Mouse (Mus musculus) neural tube, embryonic 10.5 days (tissue): ENCODE results near the gene Coq9.
"Not testable (repeated sequence)": the region's sequence is repeated elsewhere in the genome, so short reads cannot be mapped to it uniquely, and the experiment has no call there.

ENCODE experiments used
- DNase-seq: peaks from one replicate; pipeline ENCODE4 v3.0.0-alpha.2; 2017; ENCODE audit warnings: low spot score; ENCODE audit errors: extremely low spot score

Gene Coq9

DNA sequence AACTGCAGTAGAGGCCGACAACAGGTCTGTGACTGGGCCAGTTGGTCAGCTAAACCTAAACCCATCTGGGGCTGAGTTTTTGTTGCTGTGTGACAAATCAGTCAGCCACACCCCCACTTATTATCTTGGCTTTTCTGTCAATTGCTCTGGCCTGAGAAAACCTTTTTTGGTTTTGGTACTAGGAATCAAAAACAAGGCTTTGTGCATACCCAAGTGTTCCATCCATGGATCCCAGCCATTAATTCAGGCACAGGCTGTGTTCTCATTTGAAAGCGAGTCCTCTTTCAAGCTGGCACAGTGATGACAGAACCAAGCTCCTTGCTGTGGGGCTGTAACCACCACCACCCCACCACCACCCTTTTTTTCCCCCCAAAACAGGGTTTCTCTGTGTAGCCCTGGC, 16.7 kb upstream of the Coq9 start:
- no peak for DNase-seq

DNA sequence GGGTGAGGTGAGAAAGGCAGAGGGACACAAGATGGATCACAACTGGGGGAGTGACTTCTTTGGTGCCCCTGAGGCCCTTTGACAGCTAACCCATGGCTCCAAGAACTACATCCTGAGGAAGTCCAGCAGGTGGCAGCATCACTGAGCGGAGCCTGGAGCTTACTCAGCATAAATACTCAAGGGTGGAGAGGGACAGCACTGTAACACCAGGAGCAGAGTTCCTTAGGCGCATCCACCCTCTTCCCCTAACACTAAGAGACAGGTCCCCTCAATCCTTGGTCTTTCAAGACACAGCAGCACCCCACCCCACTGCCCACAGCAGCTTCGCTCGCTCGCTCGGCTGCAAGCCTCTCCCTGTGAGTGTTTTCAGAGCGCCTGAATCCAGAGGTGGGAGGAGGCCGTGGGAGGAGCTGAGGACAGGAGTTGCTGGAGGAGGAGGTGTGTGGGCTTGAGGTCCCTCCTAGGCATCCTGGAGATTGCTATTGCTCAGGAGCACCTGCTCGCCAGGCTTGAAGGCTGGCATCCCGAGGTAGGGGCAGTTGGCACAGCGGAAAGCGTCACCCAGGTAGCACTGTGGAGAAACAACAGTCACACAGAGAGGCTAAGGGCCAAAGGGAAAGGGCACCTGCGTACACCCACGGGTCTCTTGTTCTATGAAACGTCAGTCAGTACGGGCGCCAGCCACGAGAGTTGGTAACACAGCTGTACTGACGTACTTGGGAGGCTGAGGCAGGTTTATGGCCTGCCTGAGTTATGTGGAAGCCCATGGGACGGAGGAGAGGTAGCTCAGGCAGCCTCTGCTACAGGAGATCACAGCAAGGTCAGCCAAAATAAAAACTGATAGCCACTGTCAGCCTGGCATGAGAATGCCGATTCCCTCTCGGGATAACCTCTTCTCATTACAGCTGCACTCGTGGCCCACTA, 15.2 kb upstream of the Coq9 start:
- peak; percentile 55 for DNase-seq

DNA sequence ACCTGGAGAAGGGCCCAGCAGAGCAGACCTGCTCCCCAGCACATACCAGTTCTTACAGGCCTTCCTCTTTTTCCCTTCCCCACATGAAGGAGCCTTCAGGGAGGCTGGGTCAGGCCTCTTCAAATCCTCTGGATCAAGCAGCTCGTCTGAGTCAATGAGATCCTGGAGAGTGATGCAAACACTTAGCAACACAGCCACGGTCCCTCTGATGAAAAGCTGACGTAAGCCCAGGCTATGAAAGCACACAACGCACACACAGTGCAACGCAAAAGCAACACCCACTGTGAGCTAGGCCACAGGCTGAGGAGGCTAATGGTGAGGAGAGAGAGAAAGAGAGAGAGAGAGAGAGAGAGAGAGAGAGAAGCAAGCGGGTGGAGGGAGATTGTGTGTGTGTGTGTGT, 13.0 kb upstream of the Coq9 start:
- DNase-seq, result no peak

DNA sequence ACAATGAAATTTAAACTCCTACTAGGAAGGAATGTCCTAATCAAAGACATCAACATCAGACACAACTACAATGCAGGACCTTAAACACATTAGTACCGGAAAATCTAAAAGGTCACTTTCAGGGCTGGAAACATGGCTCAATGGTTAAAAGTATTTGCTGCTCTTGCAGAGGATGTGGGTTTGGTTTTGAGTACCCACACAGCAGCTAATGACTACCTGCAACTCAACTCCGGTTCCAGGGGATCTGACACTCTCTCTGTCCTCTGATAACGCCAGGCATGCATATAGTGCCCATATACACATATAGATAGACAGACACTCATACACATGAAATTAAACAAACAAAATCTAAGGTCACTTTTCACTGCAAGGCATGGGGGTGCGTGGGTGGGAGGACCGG, 11.9 kb upstream of the Coq9 start:
- no peak for DNase-seq

DNA sequence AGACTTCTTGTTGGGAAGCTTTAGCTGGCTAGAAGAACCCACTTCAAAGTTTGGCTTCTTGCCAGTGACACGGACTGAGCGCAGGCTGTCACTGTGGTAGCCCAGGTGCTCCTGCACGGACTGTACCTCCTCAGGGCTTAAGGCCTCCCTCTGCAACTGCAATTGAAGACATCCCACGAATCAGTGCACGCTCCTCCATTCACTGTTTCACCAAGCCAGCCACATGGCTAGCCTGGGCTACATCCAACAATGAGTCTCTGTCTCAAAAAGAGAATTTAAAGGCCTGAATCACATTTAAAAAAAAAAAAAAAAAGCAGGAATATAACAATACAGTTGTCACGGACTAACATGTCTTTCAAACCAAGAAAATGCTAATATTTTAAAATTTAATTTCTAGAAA, 9.8 kb upstream of the Coq9 start:
- DNase-seq, result no peak

DNA sequence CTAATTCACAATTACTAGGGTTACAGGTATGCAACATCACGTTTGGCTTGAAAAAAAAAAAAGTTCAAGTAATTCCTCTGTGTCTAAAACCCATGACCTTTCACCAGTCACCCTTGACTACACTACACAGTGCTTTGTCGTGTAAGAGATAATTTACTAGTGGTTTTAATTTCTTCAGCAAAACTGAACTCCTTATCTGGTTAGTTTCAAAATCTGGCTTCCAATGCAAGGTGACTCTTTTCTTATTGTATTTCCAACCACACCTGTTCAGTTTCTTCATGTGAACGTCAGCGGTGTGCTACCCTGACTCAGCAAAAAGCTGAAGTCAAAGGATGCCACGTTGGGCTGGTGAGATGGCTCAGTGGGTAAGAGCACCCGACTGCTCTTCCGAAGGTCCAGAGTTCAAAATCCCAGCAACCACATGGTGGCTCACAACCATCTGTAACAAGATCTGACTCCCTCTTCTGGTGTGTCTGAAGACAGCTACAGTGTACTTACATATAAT, 4.2 kb upstream of the Coq9 start:
- DNase-seq, result not testable (repeated sequence)

DNA sequence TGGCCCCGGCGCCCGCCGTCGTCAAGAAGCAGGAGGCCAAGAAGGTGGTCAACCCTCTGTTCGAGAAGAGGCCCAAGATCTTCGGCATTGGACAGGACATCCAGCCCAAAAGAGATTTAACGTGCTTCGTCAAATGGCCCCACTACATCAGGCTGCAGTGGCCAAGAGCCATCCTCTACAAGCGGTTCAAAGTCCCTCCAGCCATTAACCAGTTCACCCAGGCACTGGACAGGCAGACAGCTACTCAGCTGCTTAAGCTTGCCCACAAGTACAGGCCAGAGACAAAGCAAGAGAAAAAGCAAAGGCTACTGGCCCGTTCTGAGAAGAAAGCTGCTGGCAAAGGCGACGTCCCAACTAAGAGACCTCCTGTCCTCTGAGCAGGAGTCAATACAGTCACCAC, 2.4 kb upstream of the Coq9 start:
- DNase-seq, result not testable (repeated sequence)

DNA sequence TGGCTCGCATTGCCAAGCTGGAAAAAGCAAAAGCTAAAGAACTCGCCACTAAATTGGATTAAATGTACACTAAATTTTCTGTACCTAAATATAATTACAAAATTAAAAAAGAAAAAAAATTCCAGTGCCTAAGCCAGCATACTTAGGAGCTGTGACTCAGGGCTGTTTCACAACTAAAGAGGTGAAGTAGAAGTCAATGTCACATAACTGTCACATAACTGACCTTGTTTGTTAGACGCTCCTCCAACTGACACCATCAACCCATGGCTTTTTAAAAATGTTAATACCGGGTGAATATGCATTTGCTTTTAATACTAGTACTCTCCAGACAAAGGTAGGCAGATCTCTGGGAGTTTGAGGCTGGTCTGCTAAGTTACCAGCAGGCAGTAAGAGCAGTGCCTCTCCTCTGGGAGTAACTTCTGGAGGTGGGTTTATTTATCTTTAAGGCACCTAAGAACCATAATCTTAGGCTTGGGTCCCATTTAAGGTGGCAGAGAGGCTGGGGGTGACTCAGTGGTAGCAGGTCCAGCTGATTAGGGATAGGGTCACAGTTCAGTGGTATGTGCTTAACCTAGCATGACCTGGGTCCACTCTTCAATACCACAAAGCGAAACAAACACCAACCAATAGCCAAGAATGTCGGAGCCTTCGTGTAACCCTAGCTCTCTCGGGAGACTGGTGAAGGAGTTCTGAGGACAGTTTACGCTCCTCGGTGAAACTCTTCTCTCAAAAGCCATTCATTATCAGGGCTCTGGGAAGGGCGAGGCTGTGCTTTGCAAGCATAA, 1.5 kb upstream of the Coq9 start:
- DNase-seq, result no peak

DNA sequence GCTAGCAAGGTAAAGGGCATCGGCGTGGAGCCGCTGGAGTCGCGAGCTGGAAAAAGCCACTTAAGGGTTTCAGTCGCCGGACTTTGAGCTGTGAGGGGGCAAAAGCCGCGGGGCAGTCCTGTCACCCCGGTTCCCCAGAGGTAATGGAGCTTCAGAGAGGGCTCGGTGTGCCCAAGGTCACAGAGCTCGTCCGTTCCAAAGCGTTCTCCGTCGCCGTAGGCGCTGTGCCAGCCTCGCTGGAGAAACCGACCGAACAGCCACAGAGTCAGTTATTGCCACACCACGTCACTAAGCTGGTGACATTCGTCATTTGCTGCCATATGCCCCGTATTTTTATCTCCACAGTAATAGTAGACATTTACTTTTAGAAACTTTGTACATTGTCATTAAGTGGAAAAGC, 479 bp downstream of the Coq9 start:
- no peak for DNase-seq

DNA sequence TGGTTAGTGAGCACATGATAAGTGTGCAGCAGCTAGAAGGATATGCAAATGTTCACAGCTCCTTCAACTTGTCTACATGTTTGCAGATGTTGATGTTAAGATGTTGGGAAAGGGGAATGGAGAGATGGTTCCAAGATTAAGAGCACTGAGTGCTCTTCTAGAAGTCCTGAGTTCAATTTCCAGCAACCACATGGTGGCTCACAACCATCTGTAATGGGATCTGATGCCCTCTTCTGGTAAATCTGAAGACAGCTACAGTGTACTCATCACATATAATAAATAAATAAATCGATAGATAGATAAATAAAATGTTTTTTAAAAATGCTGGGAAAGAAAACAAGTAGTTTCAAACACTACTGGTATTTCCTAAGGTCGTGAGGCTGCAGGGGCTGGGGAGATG, 3.1 kb downstream of the Coq9 start:
- no peak for DNase-seq

DNA sequence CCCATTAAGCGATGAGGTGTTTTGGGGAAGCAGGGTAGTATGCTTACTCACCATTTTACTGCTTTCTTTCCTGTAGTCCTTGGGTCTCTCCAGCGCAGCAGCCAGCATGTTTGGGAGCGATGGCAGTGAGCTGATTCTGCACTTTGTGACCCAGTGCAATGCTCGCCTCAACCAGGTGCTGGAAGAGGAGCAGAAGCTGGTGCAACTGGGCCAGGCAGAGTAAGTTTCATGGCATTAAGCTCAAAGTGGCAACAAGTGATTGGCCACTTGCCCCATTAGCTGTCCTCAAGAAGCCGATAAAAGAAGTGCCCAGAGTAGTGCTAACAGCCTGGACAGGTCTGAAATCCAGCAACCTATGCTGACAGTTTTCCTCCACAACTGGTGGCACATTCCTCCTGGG, 11.9 kb downstream of the Coq9 start:
- no peak for DNase-seq

DNA sequence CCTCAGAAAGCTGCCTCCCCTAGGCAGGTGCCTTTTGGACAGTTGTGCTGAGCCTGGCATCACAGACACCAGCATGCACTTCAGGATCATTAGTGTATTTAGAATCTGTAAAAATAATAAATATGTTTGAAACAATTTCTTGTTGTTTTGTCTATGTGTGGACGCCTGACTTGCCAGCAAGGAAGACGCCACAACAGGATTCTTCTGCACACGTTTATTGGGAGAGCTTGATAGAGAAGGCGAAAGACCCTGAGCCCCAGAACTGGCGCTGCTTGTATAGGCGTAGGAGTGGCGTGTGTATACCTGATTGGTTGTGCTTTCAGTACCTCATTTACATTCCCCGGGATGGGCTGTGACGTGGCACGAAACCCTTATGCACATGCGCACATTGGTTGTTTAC, 16.6 kb downstream of the Coq9 start:
- DNase-seq, result not testable (repeated sequence)

DNA sequence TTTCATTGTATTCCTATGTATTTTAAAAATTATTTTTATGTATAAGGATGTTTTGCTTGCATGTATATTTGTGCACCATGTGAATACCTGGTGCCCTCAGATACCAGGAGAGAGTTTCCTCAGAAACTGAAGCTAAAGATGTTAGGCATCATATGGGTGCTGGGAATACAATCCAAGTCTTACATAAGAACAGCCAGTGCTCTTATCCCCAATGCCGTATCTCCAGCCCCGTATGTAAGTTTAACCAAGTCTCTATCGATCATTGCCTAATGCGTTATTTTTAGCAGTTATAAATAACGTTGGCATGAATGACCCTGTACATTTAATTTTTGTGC, 18.9 kb downstream of the Coq9 start:
- DNase-seq, result no peak

DNA sequence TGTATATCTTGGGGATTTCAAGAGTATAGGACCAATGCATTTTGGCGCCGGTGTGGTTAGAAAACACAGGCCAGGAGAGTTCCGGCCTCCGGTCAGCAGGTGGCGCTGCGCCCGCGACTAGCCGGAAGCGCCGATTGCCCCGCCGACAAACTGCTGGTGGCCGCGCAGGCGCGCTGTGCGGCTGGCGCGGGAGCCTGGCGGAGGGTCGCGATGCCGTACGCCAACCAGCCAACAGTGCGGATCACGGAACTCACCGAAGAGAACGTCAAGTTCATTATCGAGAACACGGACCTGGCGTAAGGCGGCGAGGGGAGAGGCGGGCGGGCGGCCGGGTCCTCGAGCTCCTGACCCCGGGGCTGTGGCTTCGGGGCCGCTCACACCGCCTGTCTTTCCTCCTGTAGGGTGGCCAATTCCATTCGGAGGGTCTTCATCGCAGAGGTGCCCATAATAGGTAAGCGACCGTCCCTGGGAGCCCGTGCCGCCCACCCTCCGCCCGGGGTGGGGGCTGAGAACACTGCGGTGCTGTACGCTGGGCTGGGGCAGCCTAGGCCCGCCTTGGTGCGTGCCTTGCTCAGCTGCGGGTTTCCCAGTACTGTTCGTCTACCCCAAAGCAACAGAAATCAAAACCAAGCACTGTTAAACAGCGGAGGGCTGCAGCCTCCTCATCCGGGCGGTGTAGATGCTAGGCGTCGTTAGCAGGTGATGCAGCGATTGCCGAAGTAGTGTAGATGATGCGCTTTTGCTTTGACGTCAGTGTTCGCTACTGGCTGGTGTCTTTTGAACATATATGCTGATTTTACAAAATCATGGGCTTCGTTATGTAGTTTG, 19.4 kb downstream of the Coq9 start, which contains the start of gene Polr2c:
Gene Polr2c (plus strand): TSS at position 105 of the 828 bp plus-strand sequence.
- DNase-seq, result peak; percentile 94

DNA sequence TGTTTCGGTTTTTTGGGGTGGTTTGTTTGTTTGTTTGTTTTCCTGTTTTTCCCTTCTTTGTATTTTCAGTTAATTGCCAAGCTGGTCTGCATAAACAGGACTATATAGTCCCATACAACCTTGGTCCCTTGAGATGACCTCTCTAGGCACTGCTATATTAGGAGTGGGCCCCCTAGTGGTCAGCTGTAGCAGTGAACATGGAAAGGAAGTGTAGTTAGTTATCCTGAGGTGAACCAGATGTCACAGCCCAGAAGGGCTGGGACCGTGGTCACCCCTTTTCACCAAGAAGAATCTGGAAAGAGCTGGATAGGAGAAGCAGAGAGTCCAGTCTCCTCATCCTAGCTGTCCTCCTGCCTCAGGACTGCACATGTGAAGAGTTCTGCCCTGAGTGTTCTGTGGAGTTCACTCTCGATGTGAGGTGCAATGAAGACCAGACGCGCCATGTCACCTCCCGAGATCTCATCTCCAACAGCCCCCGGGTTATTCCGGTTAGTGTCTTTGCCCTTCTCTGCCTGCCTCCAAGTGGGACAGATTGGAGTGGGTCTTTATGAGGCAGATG, 23.3 kb downstream of the Coq9 start:
- peak; percentile 62 for DNase-seq

DNA sequence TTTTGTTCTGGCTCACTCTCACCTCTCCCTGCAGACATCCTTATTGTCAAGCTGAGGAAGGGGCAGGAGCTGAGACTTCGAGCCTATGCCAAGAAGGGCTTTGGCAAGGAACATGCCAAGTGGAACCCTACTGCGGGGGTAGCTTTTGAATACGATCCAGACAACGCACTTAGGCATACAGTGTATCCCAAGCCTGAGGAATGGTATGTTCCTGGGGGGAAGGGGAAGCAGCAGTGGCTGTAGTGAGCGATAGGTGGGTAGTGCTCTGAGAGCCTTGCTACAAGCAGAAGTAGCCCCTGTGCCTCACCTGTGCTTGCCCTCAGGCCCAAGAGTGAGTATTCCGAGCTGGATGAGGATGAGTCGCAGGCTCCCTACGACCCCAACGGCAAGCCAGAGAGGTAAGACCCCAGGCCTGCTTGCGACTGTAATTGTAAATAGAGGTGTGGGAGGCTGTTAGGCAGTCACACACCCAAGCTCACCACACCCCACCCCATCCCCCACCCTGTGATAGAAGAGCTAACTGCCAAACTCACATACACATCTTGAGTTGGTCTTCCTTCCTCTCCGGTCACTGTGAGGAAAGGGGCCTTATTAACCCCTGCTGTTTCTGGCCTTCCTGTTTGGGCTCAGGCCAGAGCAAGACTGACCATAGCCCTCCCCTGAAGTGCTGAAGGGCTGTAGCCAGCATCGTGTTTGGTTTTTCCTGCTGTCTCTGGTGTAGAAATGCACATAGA, 24.5 kb downstream of the Coq9 start:
- no peak for DNase-seq

DNA sequence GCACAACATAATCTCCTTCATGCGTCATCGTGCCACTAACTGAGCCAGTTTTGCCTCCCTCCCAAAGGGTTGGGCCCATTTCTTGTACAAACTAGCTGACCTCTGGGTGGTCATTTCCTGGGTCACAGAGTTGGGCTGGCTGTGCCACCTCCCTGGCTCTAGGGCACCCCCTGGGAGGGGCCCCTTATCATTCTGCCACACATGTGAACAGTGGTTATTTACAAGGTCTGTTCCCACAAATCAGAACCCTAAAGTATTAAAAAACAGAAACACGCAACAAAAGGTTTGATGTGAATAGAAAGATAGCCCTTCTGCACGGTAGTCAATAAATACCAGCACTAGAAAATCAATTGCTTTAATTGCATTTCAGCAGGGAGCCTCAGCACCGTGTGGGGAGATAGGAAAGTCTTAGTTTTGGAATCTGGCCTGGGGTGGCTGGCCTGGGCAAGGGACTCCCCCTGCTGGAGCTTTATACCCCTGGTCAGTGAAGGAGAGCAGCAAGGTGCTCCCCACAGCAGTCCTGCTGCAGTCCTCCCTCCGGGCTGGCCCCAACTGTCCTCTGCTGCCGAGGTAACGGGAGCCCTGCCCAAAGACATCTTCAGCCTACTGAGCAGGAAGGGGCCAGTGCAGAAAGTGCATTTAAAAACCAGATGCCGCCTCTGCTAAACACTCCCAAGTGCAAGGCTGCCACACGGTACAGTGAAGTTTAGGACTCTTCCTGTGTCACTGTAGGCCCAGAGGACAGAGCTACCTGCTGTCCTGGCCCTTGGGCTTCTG, 26.0 kb downstream of the Coq9 start:
- no peak for DNase-seq

DNA sequence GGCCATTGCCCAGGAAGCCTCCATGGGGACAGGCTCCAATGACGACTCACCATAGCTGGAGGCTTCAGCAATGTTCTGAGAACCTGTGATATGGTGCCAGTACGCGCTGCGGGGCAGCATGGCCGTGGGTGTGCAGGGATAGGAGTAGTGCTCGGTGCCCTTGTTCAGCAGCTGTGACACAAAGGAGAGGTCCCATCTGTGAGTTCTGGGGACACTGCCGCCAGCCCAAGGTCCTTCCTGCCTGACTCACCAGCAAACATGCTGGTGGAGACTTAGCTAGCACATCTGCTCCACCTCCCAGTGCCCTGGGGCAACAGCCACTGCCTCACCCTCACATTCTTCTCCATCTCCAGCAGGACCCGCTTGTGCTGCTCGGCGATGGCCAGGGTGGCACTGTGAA, 27.2 kb downstream of the Coq9 start:
- no peak for DNase-seq

DNA sequence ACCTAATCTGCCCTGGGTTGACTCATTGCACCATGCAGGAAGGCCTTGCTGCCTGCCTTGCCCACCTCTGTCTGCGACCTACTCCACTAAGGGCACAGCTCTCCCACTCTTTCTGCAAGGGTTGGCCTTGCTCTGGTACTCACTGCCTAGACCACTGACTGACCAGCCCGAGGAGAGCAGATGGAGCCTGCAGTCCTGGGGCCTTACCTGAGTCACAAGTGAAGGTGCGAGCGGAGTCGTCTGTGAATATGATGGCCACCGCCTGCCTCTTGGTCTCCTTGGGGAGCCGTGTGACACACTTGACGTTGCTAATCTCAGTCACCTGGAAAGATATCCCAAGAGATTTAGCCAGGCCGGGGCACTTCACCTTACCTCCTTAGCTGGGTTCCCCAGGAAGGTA, 28.8 kb downstream of the Coq9 start:
- DNase-seq, result no peak

DNA sequence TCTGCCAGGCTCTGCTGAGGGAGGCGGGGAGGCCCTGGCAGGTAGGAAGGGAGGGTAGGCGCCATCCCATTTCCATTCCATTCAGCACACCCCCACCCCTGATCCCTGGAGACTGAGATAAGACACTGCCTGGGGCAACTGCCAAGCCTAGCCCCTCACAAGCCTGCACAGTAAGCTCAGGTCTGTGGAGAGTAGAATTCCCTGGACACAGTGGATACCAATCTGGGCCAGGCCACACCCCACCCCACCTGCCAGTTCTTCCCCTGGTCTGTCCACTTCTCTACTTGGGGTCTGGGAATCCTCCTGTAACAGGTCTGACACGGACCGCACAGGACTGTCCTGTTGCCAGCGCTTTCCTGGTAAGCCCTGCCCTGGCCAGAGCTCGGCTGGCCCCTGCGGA, 31.0 kb downstream of the Coq9 start:
- no peak for DNase-seq
